Mouse (Mus musculus) heart, postnatal 25 days (tissue): ENCODE results near the gene Dsn1. TPM values are rescaled to one million over a fixed set of nuclear protein-coding genes. Genes with fewer than 3 reads are reported as not detected.

Experiments
- DNase-seq: peaks from one replicate; pipeline ENCODE4 v3.0.0; 2022; ENCODE audit warnings: low spot score
- intact Hi-C: fragments of 180-260 bp; cut with DNase I; formaldehyde crosslinking; loops from one replicate; pipeline ENCODE4 v1.15.1; 2025
- total RNA-seq, 2 experiments: library from RNA; stranded (reverse); gene quantifications; 2 replicates each; pipeline ENCODE4 v1.2.3; 2021

Dsn1 gene
- 1 to 10 TPM; 1.5 to 2.1 TPM for total RNA-seq

DNA sequence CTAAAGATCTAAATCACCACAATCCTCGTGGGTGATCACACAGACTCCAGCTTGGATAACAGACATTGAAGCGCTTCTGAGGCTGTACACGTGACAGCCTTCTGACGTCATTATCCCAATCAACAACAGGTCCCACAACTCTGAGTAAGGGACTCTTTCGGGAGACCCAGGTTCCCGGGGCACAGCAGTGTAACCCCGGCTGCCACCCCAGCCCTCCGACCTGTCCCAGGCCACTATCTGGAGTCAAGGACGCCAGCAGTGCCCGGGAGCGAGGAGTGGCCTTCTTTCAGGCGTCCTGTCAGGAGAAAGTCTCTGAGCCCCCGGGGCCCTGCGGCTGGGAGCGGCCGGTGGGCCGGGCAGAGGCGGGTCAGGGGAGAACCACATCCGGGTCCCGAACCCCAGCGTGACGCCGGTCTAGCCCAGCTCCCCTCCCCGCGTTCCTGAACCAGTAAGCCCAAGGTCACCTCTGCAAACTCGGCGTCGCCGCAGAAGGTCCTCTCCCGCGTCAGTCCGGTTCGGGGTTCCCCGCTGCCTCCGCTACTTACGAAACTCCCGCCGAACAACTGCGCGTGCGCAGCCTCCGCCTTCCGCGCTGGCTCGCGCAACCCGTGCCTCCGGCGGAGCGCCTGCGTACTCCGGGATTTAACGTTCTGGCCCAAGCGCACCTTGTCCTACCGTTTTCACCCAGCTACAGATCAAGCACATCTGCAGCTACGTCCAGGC, at the start of gene Dsn1:
Gene Dsn1 (minus strand): TSS at position 644 of the 723 bp plus-strand sequence.
- intact Hi-C loops: no loop called here

DNA sequence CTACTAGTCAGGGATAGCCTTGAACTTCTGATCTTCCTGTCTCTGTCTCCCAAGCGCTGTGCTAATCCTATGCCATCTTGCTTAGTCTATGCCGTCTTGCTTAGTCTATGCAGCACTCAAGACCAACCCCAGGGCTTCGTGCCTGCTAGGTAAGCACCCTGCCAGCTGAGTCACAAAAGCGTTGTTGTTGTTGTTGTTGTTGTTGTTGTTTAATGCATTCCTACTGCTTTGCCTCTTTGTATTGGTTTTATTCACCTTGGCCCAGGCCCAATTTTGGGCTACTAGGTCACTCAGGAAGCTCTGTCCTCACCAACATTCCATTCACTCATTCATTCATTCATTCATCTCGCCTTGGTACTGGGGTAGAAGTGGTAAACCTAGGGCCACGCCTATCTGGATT, 48.8 kb upstream of the Dsn1 start:
- no peak for DNase-seq
- intact Hi-C loops: loop anchor here (2.0 kb wide), 1 partner anchor 23 kb away; the partner anchor contains the start of gene Soga1

More for the DNA sequence above, at the start of gene Dsn1:
- DNase-seq: peak; percentile 74

DNA sequence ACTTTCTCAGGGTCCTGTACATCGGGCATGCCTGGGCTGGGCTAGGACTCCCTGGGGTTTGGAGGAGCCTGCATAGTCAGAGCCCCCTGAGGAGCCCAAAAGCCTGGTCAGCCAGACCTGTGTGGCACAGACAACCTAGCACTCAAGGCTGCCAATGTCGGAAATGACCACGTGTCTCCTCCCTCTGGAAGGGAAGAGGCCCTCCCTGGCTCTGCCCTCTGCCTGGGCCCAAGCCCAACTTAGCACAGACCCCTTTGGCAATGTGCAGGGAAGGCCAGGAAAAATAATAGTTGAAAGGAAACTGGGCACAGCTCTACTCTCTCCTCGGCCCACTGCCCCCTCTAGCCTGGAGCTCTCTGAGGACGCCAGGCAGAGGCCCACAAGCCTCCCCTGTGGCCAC, 47.9 kb upstream of the Dsn1 start:
- no peak for DNase-seq
- intact Hi-C loops: loop anchor here (2.0 kb wide), 1 partner anchor 24 kb away; the partner anchor contains the start of gene Soga1

DNA sequence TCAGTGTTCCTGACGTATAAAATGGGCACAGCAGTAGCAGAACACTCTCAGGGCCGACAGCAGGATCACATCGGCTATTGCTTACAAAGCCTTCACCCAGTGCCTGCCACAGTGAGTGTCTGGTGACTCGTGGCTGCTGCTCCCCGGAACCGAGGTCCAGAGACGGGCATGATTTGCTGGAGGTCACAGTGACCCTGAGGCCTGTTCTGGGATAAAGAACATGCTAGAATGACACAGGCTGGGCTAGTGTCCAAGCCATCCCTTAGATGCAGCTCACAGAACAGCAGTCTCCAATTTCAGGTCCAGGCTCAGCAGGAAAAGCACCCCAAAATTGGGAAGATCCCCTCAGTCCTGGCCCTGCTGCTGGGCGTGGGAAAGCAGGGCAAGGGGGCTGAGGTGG, 47.3 kb upstream of the Dsn1 start:
- no peak for DNase-seq
- intact Hi-C loops: loop anchor here (2.0 kb wide), 1 partner anchor 25 kb away; the partner anchor contains the start of gene Soga1

GRCm38 (mm10) chr2:157053787-157054186, 46.8 kb upstream of the Dsn1 start:
- DNase-seq: no peak
- intact Hi-C loops: loop anchor here (2.0 kb wide), 1 partner anchor 25 kb away; the partner anchor contains the start of gene Soga1

DNA sequence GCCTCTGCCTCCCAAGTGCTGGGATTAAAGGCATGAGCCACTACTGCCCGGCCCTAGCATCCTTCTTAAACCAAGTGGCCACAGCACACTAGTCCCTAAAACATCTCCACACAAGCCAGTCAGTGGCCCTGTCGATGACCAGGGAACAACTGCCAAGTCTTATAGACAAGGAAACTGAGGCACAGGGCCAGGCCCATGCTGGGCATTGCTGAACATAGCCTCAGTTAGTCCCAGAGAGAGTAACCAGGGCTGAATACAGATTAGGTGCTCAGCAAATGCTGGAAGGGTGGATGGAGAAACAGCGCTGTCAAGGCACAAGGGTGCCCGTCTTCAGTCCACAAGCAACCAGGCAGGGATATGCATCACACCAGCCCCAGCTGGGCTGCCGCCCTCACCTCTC, 46.2 kb upstream of the Dsn1 start:
- DNase-seq: no peak
- intact Hi-C loops: no loop called here

DNA sequence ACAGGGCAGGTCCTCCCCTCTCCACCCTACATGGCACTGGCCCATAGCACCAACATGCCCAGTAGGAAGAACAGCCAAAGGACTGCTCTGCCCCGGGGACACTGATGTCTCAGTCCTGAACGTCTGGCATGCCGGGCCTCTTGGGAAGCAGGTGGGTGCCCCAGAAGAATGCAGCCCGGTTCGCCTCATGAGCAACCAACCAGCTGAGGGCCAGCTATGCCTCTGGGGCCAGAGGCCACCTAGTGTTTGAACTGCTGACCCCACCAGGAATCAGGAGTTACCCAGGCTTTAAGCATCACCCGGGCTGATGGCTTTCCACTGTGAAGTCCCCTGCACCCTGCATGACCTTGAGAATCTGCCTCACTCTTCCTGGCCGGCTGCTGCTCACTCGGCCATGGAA, 45.5 kb upstream of the Dsn1 start:
- DNase-seq: no peak
- intact Hi-C loops: no loop called here

DNA sequence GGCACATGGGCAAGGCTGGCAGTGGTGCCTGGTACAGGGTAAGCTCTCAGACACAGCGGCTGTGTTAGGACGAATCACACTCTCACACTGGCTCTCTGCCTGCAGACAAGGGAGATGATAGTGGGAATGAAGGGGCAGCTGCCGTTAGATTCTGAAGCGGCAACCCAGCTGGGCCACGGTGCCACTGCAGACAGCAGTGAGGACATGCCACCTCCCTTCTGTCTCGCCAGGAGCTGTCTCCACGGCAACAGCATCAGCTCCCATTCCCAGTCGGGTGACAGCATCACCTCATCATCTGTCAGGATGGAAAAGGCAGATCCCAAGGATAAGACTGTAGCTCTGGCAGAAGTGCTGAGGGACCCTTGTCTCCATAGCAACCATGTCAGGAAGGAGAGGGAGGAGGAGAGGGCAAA, 42.9 kb upstream of the Dsn1 start:
- intact Hi-C loops: loop anchor here (2.0 kb wide), 1 partner anchor 33 kb away; no protein-coding TSS in a partner anchor

DNA sequence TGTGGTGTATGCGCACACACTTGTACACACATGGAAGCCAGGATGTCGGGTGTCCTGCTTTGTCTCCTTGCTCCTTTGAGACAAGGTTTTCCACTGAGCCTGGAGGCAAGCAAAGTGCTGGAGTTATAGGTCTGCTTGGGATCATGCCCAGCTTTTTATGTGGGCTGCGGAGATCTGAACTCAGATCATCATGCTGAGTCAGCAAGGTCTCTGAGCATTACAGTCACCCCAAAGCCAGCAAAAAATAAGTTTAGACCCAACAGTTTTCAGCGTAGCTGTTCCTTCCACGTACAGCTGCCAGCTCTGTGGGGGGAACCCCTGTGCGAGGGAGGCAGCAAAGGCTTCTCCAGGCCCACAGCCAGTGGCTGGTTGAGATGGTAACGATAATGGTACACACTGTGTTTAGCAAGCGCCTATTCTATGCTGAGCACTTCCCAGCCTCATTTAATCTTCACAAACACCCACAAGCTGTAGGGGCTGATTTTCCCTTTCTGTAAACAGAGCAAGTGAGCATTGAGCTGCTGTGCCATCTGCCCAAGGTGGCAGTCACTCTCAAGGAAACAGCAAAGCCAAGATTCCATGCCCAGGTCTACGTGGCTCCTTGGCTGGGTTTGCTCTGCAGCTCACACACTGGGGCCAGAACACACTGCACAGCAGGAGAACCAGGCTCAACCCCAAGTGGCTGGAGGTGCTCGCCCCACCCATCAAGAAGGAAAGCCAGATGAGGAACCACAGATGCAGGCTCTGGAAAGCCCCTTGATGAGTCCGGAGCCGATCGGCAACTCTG, 41.6 kb upstream of the Dsn1 start:
- no peak for DNase-seq
- intact Hi-C loops: loop anchor here (2.0 kb wide), 1 partner anchor 34 kb away; no protein-coding TSS in a partner anchor

More for the DNA sequence above, 42.9 kb upstream of the Dsn1 start:
- no peak for DNase-seq

- intact Hi-C loops: no loop called here
- no peak for DNase-seq
Measured at GRCm38 (mm10) chr2:157046956-157047355, 40.0 kb upstream of the Dsn1 start.

DNA sequence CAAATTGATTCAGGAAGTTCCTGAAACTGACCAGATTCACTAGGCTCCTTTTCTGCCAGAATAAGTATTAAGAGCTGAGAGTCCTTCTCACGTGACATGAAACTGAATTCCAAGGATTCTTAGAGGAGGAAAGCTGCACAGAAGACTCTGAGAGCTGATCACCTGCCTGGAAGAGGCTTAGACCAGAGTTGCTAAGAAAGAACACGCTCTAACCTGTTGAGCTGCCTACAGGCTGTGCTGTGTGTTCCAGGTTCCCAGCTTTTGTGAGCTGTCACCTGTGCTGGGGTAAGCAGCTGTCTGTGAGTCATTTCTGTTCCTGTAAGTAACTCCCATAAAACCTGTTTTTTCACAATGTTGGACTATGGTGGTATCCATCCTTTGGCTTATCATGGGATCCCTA, 39.0 kb upstream of the Dsn1 start:
- intact Hi-C loops: no loop called here
- no peak for DNase-seq

- intact Hi-C loops: loop anchor here (5.0 kb wide), 1 partner anchor 33 kb away; the partner anchor contains the start of gene Soga1
- DNase-seq: no peak
Measured at GRCm38 (mm10) chr2:157043987-157044386, 37.0 kb upstream of the Dsn1 start.

GRCm38 (mm10) chr2:157043556-157043955, 36.6 kb upstream of the Dsn1 start:
- no peak for DNase-seq
- intact Hi-C loops: loop anchor here (5.0 kb wide), 1 partner anchor 34 kb away; the partner anchor contains the start of gene Soga1

- no peak for DNase-seq
- intact Hi-C loops: loop anchor here (5.0 kb wide), 1 partner anchor 36 kb away; the partner anchor contains the start of gene Soga1
Measured at GRCm38 (mm10) chr2:157041421-157041820, 34.5 kb upstream of the Dsn1 start.

DNA sequence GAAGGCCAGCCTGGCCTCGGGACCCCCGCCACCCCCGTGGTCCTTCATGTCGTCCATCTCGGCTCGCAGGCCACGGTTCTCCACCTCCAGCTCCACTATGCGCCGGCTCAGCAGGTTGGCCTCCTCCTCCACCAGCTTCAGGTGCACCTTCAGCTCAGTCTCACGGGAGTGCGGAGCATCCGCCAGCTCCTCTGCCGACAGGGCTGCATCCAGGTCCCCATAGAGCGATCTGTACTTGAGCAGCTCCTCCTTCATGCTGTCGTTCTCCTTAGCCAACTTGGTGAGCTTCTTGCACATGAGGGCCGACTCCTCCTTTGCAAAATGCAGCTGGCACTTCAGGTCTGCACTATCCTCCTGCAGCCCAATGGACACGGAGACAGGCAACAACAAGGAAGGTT, 33.7 kb upstream of the Dsn1 start:
- no peak for DNase-seq
- intact Hi-C loops: loop anchor here (5.0 kb wide), 1 partner anchor 37 kb away; the partner anchor contains the start of gene Soga1

DNA sequence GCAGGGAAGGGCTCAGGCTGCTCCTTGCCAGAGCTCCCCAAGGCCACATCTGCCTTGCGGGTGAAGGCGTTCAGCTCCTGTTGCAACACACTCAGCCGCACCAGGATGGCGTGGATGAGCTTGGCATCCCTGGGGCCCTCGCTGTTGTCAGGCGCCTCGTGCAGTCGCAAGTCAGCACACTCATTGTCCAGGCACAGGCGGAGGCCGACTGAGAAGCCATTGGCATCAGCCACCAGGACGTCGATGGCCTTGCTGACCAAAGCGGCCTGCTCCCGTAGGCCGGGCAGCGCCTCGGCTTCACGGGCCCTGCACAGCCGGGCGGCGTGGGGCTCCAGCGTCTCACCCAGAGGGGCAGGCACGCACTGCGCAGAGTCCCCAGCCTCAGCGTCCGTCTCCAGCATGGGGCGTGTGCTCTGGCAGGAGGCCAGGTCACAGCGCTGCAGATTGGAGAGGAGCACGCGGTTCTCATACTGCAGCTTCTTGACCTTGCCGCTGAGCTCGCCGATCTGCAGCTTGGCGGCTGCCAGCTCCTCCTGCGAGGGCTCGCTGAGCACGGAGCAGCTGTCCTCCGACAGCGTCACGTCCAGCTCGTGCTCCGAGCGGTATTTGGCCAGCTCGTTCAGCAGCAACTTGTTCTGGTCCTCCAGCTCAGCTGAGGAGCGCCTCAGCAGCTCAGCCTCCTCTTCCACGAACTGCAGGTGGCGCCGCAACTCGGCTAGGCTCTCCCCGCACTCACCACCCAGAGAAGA, 33.1 kb upstream of the Dsn1 start:
- DNase-seq: no peak
- intact Hi-C loops: loop anchor here (5.0 kb wide), 1 partner anchor 37 kb away; the partner anchor contains the start of gene Soga1

DNA sequence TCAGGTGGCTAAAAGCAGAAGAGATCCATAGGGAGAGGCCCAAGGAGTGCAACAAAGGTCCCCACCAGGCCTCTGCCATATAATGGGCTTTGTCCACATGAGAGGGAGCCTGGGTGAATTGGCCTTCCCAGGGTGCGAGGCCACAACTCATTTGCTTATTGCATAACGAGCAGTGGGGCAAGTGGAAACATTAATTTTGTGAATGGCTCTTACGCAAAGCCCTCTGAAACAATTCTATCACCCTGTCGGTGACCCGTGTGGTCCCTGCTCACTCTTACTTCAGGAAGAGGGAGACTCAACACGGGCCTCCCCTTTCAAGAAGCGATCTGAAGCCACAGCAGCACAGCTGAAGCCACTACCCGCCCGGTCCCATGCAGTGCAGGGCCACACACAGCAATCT, 30.3 kb upstream of the Dsn1 start:
- intact Hi-C loops: no loop called here
- DNase-seq: no peak

- no peak for DNase-seq
- intact Hi-C loops: no loop called here
Measured at GRCm38 (mm10) chr2:157036400-157036799, 29.4 kb upstream of the Dsn1 start.

- intact Hi-C loops: no loop called here
- DNase-seq: no peak
Measured at GRCm38 (mm10) chr2:157035371-157035770, 28.4 kb upstream of the Dsn1 start.

DNA sequence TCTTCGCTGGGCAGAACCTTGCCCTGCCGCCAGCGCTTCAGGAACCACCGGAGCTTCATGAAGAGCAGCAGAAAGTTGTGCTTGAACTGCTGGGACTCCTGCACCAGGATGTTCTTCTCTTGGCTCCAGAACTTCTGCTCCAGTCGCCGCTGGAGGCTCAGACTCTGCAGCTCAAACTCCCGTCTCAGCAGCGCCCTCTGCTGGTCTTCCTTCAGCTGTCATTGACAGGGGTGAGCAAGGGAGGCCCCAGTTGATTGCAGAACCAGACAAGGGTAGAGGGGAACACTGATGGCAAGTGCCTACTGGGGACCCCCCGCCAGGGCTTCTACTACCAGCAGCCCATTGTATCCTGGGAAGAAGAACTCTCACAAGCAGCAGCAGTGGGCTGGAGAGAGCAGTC, 23.9 kb upstream of the Dsn1 start:
- intact Hi-C loops: loop anchor here (2.0 to 5.0 kb wide), 3 partner anchors 50 to 219 kb away; no protein-coding TSS in a partner anchor
- peak; percentile 50 for DNase-seq
